Mouse (Mus musculus) cerebellum, adult 18-20 months (tissue): ENCODE measurements around the gene Vamp4.
"Not testable (repeated sequence)": the region's sequence is repeated elsewhere in the genome, so short reads cannot be mapped to it uniquely, and the experiment has no call there.

Experiments used
- DNase-seq, 2 experiments: peaks; one replicate each; pipeline ENCODE4 v3.0.0; 2021

The Vamp4 gene

GRCm38 (mm10) chr1:162590415-162590997, 20.2 kb downstream of the Vamp4 start:
- no peak for DNase-seq

GRCm38 (mm10) chr1:162597379-162598102, 27.2 kb downstream of the Vamp4 start:
- no peak for DNase-seq

- no peak for DNase-seq
These were observed 29.3 kb downstream of the Vamp4 start for GRCm38 (mm10) chr1:162599617-162600016.

- DNase-seq, result no peak
These were observed 31.0 kb downstream of the Vamp4 start for GRCm38 (mm10) chr1:162601288-162601687.

DNA sequence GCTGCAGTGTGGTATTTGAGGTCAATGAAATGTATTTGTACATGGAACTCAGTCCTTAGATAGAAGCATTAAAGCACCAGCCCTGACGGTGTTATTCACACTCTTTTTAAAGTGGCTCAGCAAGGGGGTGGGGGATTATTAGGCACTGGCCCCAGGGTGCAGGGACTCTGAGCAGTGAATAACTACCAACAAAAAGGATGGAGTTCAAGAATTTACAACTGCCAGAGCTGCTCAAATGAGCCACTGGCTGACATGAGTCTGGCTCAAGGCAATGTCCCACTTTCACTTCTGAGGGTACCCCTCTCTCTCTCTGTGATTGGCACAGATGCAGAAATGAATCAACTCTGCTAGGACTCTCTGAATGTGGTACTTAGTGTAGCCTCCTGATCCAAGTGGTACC, 37.8 kb downstream of the Vamp4 start:
- no peak for DNase-seq

DNA sequence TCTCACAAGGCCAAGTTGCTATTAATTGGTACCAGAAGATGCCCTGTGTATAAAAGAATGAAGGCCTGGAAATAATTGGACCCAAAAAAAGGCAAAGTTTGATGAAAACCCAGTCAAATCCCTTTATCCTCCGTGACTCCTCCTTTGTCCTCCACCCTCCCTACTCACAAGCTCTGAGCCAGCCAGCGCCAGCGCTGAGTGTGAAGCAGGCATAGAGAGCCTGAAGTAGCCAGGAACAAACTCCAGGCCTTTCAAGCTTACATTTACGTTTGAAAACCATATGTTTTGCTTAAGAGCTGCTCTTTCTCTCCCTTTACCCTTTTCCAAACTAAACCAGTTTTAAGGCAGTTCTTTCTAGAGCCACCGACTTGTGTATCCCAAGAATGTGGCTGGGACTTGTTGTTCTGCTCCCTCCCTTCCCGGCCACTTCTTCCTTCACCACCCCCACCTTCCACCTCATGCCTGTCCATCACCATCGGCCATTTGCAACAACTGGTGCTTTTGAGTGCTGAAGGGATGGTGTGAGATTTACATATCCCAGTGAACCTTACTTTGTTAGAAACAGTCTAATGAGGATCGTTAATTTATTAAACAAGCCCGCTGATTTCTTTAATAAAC, 39.4 kb downstream of the Vamp4 start:
- no peak for DNase-seq

- DNase-seq, result no peak
These were observed 40.9 kb downstream of the Vamp4 start for GRCm38 (mm10) chr1:162611191-162611590.

DNA sequence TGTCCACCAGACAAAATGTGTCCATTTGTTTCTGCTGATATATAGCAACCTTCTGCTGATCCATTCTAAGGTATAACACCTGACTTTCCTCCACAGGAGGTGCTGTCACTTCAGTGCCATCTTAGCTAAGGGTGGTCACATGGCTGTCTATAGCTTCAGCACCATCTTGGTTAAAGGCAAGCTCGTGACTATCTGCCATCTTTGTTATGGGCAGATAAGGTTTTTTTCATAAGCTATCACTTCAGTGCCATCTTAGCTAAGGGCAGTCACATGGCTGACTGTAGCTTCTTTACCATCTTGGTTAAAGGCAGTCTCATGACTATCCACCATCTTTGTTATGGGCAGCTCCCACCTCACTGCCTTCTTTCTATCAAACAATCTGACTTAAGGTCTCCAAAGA, 45.2 kb downstream of the Vamp4 start:
- DNase-seq, result no peak

- no peak for DNase-seq
These were observed 50.2 kb downstream of the Vamp4 start for GRCm38 (mm10) chr1:162620487-162620886.

DNA sequence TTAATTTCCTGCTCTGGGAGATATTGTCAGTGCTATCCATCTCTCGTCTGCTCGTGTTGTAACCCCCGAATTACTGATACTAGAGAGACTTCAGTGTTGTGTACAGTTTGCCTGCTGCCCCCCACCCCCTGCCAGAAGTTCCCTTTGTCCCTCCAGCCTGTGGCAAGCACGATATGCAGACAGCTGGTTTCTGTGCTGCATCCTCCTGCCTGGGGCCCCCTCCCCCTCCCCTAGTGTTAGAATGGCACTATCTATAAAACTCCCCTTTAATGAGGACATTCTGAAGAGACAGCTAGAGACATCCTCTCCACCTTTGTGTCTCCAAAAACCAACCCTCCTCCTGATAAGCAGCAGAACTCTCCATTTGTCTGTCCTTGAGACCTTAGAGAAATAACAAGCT, 53.6 kb downstream of the Vamp4 start:
- no peak for DNase-seq

DNA sequence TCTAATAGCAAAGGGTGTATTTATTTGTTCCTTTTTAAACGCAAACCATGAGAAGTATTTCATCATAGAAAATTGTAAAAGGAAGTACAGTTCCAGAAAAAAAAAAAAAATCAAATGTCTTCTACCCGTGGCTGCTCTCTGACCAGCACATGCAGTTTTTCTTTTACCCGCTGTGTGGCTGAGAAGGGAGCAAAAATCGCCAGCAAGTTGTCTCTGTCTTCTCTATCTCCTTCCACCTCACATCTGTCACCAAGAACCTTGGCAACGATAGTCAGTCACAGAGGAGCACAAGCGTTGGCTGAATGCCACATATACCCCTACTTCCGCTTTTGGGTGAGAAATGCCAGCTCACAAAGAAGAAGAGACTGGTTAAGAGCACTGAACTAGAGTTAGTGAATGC, 54.9 kb downstream of the Vamp4 start:
- DNase-seq, result no peak

DNA sequence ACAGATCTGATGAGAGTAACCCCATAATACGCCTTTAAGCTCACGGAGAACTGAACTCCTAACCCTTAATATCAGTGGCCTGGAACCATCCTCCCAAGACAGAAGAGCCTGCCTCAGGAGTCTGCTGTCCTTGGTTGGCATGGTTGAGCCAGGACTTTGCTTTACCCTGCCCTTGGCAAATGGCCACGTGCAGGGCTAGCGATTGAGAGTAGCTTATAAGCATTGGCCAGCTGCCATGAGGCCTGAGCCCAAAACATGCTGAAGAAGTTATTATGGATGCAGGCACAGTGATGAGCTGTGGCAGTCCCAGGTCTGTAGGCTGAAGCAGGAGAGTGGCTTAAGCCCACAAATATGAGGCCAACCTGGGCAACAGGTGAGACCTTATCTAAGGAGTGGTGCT, 57.5 kb downstream of the Vamp4 start:
- DNase-seq, result not testable (repeated sequence)

DNA sequence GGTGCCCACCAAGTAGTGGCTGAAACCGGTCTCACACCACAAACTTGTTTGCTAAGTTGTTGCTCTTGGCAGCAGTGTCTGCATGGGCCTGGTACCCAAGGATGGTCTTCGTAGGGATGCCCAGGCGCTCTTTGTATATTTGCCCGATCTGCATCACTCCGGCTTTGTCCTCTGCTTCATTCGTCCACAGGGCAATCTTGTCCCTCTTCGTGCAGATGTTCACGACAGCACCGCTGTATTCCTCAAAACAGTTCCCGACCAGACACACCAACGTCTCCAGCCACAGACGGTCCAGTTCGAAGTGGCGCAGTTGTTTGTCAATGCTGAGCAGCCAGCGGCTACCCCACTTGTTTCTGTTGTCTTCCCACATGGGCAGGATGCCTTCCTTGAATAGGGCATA, 58.0 kb downstream of the Vamp4 start:
- DNase-seq, result not testable (repeated sequence)

GRCm38 (mm10) chr1:162635291-162635931, 65.1 kb downstream of the Vamp4 start:
- peak; percentile 60 to 63 for DNase-seq

- DNase-seq, result no peak
These were observed 66.2 kb downstream of the Vamp4 start for GRCm38 (mm10) chr1:162636516-162636915.

DNA sequence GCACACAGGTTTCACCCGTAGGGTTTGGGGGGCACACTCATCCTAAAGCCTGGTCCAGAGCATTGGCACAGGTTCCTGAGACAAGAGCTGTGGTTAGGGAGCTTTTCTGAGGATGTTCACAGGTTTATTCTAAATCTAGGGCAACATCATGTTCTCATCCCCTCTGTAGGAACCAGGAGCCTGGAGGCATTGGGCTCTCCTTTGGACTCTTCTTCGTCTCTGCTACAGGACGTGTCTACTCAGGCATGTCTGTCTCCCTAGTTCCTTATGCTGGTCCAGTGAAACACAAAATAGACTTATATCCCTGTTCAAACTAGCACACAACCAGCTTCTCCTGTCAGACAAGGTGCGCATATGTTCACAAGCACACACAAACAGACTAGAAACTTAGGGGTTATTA, 68.2 kb downstream of the Vamp4 start:
- DNase-seq, result no peak

DNA sequence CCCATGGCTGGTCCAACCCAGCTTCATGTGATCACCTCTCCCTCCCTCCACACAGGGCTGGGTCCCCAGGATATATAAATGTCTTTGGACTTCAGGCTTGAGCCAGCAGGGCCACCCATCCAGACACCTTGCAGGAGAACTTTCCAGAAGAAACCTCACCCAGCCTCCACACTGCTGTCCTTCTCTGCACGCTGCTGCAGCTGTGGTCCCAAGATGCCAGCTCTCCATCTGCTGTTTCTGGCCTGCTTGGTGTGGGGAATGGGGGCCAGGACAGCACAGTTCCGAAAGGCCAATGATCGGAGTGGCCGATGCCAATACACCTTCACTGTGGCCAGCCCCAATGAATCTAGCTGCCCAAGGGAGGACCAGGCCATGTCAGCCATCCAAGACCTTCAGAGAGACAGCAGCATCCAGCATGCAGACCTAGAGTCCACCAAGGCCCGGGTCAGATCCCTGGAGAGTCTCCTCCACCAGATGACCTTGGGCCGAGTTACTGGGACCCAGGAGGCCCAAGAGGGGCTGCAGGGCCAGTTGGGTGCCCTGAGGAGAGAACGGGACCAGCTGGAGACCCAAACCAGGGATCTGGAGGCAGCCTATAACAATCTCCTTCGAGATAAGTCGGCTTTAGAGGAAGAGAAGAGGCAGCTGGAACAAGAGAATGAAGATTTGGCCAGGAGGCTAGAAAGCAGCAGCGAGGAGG, 68.9 kb downstream of the Vamp4 start, which contains the start of gene Myoc:
Gene Myoc (plus strand): TSS at position 105 of the 700 bp plus-strand sequence.
- DNase-seq, result no peak

- DNase-seq, result no peak
These were observed 69.5 kb downstream of the Vamp4 start for GRCm38 (mm10) chr1:162639861-162640260.

DNA sequence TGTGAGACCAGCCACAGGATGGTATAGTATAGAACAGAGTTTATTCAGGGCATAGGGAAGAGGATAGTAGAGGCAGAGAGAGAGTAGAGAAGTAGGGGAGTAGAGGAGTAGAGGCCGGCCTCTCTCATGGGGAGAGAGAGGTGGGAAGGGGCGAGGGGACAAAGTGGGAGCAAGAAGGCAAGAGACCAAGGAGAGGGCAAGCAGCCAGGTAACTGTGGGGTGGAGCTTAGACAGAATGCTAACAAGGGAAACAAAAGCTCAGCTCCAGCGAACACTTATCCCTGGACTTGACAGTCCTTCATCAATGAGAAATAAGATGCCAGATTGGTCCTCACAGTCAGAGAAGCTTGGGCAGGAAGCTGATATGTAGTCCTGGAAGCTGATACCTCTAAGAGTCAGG, 72.3 kb downstream of the Vamp4 start:
- no peak for DNase-seq

- DNase-seq, result peak; percentile 78 to 86
These were observed 73.4 kb downstream of the Vamp4 start for GRCm38 (mm10) chr1:162643752-162644151.

DNA sequence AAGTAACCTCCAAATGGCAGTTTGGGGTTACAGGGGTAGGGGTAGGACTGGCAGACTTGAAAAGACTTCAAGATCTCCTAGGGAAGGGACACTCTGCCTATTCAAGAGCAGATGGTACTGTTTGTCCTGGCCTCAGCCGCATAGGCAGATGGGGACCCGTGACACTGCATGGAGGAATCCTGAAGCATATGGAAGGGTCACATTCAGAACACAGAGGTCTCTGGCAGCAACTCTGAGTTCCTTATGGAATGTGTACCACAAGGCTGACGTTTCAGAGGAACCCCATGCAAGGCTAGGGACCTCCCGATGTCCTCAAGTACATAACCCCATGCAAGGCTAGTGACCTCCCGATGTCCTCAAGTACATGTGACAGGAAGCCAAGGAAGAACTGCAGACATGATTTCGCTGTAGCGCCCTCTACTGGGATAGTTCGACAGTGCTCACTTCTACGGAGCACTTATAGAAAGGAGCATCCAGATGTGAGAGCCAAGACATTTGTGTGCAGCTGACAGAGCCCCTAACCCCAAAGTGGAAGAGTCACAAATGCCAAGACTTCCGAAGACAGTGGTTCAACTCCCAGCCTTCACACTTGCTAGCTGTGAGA, 75.9 kb downstream of the Vamp4 start:
- DNase-seq, result peak; percentile 28 to 56

DNA sequence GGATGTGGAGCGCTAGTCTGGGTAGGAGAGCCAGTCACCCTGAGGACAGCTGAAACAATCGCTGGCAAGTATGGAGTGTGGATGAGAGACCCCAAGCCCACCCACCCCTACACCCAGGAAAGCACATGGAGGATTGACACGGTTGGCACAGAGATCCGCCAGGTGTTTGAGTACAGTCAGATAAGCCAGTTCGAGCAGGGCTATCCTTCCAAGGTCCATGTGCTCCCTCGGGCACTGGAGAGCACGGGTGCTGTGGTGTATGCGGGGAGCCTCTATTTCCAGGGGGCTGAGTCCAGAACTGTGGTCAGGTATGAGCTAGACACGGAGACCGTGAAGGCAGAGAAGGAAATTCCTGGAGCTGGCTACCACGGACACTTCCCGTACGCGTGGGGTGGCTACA, 78.1 kb downstream of the Vamp4 start:
- no peak for DNase-seq
